Mouse (Mus musculus) embryo, embryonic 11.5 days (tissue): ENCODE data around the gene Specc1.

Source experiments
- DNase-seq: peaks from one replicate; pipeline ENCODE4 v3.0.0-alpha.2; 2012; ENCODE audit warnings: low read depth, low spot score

Specc1 gene

GRCm38 (mm10) chr11:62164357-62164756 lies 207.8 kb downstream of the Specc1 start:
- no peak for DNase-seq

- DNase-seq = no peak
Measured at GRCm38 (mm10) chr11:62166503-62166902, 209.9 kb downstream of the Specc1 start.

GRCm38 (mm10) chr11:62168146-62168545 lies 211.6 kb downstream of the Specc1 start:
- no peak for DNase-seq

DNA sequence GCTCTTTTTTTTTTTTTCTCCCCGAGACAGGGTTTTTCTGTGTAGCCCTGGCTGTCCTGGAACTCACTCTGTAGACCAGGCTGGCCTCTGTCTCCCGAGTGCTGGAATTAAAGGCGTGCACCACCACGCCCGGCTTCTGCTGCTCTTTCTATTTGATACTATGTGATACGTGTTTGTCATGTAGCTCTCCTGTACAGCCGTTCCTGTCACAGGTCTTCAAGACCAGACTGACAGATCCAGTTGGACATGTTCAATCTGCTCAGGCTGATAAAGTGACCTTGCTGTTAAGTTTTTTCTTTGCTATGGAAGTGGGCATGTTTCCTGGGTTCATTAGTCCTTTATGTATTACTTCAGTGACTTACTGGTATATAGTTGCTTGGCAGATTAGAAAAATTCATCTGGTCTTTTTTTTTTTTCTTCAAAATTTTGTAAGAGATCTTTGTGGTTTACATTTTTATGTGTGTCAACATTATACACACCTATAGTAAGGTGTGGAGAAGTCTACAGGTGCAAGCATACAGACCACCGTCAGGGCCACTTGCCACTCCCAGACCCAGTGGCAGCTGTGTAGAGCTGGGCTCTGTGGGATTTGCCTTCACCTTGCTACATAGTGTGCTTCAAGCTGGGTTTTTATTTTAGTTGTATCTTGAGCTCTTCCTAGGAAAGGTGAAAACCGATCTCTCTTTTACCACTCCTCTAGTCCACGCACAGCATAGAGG lies 221.0 kb downstream of the Specc1 start:
- DNase-seq = no peak

DNA sequence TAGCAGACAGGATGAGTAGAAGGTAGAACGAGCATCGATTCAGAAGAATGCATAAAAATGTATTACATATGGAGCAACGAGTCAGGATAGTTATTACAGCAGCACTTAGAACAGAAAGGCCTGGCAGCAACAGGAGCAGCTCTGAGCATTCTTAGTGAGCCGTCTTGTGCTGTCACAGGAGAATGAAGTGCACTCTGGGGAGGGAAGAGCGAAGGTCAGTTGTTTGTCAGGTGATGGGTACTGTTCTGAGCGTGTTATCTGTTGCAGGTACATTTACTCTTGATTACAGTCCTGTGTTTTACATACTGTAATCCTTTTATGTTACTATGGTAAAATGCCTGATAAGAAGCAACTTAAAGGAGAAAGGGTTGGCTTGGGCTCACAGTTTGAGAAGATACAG lies 224.2 kb downstream of the Specc1 start:
- no peak for DNase-seq

DNA sequence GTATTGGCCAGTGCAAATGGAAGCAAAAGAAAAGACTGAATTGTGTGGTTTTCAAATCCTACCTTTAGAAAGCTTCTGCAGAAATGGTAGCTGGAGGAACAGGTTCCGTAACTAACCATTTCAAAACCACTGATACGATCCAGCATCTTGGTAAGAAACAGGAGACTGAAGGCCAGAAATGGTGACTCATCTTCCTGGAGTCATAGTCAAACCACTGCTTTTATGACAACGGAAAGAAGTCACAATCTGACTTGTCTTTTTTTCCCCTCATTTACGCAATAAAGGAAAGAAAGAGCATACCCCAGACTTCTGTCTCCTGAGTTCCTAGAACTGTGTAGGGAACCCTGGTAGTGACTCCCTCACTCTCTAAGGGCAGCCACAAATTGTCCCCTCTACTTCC lies 228.3 kb downstream of the Specc1 start:
- no peak for DNase-seq

- DNase-seq = no peak
Measured at GRCm38 (mm10) chr11:62187074-62187473, 230.5 kb downstream of the Specc1 start.

GRCm38 (mm10) chr11:62192050-62192449 lies 235.5 kb downstream of the Specc1 start:
- DNase-seq = no peak

DNA sequence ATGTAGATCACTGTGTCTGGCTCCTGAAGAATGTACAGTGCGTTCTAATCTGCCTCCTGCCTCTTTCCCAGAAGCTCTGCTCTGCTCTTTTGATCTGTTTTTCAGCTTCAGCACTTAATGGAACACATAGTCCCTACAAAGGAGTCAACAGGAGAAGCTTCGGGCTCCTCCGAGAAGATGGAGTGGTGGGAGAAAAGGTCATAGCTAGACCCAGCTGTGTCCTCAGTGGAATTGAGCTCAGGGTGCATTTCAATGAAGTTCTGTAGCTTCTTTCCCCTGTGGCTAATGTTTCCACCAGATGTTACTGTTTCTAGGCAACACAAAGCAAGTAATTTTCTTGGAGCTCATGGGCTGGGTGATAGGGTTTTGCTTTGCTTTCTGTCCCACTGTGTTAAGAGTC lies 236.6 kb downstream of the Specc1 start:
- no peak for DNase-seq

DNA sequence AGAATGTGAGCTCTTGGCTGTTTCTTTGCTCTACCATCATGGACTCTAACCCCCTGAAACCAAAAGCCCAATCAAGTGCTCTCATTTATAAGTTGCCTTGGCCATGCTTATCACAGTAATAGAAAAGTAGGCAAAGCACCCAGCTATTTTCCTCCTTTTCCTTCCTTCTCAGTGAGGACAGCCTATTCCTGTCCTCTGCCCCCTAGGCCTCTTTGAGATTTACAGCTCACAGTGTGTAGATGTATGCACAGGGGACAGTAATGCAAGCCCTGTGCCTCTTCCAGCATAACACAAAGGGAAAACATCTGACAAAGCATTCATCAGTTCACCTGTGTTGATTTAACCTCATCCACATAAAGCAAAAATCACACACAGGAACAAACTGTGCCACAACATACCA lies 237.7 kb downstream of the Specc1 start:
- DNase-seq = no peak

DNA sequence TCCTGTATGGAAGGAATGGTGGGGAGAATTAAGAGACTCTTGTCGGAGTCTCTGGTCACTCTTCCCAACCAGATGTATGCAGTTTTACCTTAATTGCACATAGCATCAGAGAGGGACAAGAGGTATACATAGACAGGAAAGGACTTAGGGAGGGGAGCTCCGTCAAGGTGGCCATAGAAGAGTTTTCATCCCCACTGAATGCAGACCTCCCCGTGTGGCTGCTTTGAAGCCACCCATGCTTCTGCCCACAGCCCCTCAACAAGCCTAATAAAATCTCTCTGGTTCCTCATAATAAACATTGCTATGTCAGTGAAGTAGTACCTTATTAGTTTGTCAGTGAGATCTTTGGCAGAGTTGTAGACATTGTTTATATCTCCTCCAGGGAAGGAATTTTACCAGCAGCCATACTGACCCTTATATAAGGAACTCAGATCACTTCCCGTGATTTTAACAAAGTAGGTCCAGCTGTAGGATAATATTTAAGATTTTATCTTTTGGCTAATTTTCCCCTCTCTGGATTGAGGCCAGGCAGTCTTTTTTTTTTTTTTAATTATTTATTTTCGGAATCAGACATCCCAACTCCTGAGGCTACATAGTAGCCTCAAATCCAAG lies 244.4 kb downstream of the Specc1 start:
- DNase-seq = no peak

DNA sequence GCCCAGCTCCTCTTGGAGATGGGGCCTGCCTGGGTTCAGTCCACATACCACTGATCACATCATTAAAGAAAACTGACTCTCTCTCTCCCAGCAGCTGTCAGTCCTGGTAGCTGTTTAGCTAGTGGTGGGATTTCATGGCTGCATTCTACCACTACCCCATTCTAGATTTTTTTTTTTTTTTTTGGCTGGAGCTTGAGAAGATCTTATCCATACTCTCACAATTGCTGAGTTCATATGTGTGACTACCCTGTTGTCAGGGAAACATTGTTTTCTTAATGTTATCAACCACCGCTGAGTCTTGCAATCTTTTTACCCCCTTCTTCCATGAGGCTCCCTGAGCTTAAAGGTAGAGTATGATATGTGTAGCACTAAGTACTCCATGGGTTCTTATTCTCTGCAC lies 246.1 kb downstream of the Specc1 start:
- DNase-seq = no peak

GRCm38 (mm10) chr11:62209111-62209510 lies 252.5 kb downstream of the Specc1 start:
- DNase-seq = no peak

DNA sequence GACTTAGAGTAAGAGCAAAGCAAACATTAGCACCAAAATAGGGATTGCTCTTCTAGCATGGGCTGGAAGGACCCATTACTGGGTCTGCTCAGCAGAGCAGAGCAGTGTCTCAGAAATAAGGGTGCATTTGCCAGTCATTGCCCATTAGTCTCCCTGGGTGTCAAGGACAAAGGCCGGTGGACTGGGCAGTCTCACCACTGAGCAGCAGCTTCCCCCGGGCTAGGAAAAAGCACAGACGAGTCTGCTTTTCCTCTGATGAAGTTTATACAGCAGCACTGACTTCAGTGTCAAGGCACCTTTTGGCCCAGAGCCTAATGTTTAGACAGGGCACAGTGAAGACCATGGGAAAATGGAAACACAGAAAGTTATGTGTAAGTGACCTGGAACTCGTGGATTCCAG lies 253.3 kb downstream of the Specc1 start:
- DNase-seq = no peak

DNA sequence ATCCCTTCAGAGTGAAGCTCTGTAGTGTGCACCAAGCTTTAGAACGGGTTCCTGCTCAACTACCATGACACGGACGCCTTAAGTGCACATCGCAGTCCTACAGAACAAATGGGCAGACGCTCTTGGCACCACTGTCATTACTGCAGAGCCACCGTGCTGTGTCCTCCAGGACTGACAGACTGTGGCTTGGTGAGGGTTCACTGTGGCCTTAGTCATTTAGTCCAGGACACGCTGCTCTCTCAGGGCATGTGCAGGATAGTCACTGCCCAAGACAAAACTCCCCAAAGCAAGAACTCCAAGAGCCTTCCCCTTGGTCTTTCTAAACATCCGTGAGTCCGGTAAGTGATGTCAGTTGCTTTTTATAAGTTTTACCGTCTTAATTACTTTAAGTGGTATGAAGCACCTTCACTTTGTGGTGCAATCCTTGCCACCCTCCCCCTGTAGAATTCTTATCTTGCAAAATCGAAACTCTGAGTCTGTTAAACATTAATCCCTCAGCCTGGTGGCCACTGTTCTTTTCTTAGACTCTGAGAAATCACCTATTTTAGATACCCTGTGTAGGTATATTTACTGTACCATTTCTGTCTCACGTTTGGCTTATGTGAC lies 256.9 kb downstream of the Specc1 start:
- no peak for DNase-seq

DNA sequence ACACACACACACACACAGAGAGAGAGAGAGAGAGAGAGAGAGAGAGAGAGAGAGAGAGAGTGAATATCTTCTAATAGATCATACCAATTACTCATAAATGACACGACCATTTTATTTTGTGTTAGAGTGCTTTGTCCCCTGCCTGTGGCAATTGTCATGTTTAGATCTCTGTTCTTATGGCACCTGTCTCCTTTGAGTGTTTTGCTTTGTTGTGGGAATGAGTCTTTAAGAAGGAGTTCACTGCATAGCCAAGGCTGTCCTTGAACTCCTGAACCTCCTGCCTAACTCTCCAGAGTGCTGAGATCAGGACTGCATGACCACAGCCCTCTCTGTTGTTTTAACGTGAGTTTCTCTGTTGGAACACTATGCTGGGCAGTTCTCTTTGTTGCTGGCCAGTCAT lies 258.5 kb downstream of the Specc1 start:
- DNase-seq = no peak

DNA sequence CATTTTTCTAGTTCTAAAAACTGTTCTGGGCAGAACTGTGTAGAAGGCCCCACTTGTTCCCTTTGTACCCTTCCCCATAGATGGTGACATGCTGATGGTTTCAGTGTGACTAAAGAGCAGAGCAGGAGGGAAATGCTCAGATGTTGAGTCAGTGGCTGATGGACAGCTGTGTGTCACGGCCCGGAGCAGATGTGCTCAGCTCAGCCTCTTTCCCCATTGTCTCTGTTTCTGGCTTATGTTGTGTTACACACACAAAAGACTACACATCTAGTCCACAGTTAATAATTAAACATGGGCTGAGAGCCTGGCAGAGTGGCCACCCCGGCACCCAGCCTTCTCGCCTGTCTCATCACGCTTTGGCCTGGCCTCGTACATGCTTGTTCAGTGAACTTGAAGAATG lies 261.2 kb downstream of the Specc1 start:
- DNase-seq = no peak

GRCm38 (mm10) chr11:62220756-62221510 lies 264.4 kb downstream of the Specc1 start:
- DNase-seq = no peak

DNA sequence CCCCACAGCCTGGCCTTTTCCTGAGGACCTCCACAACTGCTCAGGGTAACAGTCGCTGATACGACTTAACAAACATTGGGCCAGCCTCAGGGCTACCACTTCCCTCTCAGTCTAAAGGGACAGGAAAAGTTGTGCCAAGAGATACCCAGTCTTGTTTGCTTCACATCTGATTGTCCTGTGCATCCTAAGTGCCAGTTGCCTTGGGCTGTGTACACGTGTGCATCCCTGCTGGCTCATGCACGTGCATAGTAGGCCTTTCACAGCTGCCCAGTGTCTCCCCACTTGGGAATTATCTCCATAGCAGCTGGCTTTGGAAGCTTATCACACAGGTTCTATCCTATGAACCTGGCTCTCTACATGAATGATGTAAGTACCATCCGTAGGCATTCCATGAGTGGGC lies 266.9 kb downstream of the Specc1 start:
- DNase-seq = no peak

GRCm38 (mm10) chr11:62223962-62224361 lies 267.4 kb downstream of the Specc1 start:
- no peak for DNase-seq

DNA sequence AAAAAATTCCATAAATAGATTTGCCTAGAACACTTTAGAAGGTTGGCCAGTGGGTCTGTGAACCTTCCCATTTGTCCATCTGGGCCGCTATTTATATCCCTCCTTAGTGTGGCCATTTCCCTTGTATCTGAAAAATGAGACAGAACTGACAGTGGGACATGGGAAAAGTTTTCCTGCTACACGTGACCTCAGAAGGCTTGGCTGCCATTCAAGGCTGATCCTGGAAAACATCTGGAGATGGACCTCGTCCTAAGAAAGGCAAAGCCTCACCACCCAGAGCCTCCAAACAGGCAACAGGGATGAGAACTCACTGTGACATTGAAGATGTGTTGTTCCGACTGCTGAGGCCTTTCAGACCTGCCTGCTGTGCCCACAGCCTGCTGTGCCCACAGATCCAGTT lies 268.2 kb downstream of the Specc1 start:
- DNase-seq = no peak

- no peak for DNase-seq
Measured at GRCm38 (mm10) chr11:62240631-62241261, 284.2 kb downstream of the Specc1 start.
